Mouse (Mus musculus): Measurements from ENCODE around the gene Mmrn1. TPM values are rescaled to one million over a fixed set of nuclear protein-coding genes. Genes with fewer than 3 reads are reported as not detected.

The Mmrn1 gene
- total RNA-seq, 2 experiments from 2014 or later, result 0.49 to 1.1 TPM

DNA sequence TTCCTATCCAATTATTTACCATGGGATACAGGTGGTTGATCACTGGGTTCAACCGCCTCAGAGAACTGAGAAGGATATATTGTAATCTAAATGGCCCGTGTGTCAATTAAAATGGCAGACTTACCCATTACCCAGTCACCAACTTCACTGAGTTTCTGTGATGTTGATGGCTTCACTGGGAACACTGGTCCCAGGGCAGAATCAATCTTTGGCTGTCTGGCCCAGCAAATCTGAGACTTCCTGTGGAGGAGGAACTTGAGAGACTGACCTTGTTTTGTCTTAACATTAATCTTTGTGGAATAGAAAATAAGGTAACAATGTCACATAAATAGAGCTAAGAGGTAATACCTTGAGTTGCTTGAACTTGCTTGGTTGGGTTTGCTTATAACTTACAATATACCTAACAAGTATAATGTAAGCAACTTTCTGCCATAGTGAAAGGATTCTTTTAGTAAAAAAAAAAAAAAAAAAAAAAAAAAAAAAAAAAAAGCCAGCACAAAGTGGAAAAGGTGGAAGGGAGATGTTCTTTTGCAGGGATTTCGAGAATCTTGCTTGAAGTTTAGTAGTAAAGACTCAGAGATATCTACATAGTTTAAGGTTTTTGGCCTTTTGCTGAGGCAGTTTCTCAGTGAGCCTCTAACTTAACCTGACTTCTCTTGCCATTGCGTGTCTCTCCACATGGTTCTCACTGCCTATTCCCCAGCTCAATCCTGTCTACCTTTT, 68.8 kb downstream of the Mmrn1 start:
- no peak for DNase-seq

DNA sequence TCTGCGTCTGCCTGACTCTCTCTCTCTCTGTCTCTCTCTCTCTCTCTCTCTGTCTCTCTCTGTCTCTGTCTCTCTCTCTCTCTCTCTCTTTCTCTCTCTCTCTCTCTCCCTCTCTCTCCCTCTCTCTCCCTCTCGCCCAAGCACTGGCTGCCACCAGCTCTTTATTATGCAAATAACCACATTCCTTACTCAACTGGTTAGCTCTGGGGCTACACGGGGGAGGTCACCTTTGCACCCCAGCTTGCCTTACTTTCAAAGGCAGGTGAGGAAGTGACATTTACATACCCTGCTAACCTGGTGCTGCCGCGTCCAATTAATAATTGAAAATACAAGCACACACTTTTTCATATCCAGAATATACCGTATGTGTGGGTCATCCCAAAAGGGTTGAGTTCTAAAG, 69.3 kb downstream of the Mmrn1 start:
- DNase-seq, result no peak

DNA sequence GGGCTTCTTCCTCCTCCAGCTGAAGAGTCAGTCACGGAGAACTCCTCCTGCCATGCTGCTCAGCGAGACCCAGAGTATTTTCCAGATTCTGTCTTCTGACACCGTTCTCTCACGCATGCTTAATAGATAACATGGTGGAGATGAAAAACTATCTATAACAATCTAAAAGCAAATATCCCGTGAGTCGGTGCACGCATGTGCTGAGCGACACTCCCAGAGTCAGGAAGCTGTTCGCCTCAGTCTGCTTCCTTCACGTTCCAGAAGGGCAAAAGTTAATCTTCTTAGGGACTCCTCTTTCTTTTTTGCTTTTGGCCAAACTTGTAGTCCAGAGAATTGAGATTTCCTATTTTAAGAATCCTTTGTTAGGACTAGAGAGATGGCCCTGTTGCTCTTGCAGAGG, 69.7 kb downstream of the Mmrn1 start:
- no peak for DNase-seq

DNA sequence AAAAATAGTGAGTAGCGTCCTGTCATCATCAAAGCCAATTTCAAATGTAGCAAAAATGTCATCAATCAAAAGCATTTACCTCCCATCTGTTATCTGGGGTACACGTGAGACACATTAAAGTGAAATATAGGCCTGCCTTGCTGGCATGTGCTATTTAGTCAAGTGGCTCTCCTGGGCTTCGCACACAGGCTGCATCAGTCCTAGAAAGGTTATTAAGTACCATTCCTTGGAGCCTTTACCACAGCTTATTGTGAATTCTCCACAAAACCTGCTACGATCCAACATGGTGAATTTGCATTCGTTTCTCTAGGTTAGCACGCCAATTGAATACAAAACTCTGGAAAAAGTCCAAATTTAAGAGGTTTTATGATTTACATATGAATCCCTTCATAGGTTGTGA, 70.8 kb downstream of the Mmrn1 start:
- DNase-seq, result no peak

DNA sequence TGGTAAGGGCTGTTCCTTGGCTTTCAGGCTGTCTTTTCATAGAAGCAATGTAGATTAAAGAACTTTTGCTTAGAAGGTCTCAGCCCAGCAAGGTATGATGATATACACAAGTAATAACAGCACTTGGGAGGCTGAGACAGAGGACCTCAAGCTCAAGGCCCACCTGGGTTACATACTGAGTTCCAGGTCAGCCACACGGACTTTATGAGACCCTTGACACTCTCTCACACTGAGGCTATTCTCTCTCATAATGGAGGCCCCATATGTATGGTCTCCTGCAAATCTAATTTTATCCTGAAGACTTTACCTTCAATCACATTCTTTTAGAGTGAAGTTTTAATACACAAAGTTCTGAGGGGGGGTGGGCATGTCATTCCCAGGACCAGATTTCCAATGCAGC, 71.6 kb downstream of the Mmrn1 start:
- DNase-seq, result no peak

DNA sequence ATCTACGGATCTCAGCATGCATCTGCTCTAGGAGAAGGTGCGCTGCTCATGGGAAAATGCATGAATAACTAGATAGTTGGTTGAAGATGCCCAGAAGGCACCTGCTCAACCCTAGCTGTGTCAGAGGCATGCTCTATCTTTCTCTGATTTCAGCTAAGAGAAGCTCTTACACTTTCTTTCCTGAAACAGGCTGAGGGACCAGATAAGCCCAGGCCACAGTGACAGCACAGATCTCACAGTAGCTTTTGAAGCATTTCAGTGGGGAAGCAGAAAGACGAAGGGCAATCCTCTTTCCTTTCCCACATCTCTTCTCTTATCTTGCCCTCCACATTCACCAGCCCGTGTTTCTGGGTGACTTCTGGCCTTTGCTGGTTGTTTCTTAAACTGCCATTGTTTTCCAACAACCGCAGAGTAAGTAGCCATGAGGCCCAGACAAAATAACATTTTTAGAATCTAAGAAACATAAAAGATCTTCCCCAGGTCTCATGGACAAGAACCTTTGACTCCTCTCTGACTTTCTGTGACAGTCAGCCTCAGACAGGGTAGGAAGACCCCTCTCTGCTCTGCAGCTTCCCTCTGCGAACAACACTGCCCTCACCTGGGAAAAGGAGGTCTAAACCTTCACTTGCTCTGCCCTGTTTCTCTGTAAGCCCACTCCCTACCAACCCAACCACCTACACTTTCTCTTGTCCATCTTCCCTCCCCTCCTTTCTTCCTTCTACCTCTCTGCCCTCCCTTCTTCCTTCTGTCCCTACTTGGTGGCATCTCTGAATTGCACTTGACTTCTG, 76.4 kb downstream of the Mmrn1 start:
- DNase-seq, result no peak

DNA sequence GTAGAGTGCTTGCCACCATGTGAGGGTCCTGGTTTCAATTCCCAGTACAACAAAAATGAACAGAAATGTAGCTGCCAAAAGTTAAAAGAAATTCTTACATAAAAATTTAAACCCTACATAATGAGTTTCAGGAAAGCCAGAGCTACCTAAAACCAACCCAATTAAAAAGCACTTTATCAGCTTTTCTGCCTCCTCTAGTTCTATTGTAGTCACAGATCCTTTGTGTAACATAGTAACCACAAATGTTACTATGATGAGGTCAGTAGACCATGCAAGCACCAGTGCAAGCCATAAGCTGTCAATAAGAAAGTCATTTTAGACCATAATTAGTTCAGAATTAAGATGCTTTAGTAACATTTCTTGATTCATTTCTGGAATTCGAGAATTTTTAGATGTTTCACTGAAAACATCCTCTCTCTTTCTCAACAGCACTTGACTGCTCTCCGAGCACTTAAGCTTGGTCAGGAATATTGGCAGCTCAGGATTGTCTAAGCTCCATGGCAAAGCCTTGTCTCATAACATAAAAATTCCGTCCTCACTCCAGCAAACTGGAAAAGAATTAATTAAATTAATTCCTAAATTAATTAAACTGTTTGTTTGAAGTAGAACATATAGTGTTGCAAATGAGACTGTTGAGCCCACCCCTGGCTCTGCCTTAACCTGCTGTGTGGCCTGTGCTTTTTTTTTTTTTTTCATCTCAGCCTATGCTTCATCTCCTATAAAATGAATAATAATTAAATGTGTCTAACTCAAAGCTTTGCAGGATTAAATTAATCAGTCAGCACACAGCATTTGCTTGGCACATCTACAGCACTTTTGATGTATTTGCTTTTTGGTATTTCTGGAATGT, 79.4 kb downstream of the Mmrn1 start:
- DNase-seq, result no peak

DNA sequence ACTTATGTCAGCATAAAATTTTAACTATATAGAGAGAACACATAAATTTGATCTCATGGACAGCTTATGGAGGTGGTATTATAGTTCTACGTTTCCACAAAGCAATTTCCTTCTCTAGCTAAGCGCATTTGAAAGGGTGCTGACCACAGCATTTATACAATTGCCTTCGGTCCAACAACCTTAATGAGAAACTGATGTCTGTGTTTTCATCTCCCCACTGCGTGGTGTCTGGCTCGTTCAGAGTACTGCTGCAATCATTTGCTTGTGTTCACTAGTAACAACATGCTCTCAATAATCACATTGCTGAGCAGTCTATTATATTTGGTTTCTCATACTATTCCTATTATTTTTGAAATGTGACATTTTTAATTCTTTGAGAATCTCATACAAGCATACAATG, 89.0 kb downstream of the Mmrn1 start:
- DNase-seq, result no peak

DNA sequence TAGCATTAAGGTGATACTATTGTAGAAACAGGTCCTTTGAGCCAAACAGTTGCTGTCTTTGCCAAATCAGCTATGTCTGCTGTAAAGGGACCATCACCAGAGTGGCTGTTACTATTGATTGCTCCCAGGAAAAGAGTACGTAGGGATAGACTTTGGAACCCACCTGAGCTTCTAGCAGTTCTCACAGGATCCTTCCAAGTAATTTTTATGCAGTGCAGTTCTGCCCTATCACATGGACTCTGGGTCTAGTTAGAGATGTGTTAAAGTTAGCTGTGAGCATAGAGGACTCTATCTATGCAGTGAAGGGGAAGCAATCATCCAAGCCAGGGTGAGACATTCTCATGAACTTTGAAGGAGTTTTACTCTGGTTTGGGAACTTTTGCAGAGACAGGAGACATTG, 94.9 kb downstream of the Mmrn1 start:
- no peak for DNase-seq

DNA sequence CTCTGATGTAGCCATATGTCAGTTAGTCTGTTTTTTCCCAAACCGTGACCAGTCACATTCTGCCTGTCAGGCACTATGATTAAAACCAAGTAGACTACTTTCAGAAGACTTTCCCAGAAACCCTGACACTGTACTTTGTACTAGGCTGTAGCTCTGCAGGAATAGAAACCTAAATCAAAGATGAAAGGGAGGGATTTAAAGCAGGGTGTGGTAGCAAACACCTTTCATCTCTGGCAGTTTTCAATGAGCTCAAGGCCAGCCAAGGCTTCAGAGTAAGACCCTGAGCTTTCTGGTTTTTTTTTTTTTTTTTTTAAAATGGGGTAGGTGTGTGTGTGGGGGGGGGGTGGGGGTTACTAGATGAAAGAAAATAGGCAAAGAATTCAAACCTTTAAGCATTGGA, 96.2 kb downstream of the Mmrn1 start:
- DNase-seq, result no peak

DNA sequence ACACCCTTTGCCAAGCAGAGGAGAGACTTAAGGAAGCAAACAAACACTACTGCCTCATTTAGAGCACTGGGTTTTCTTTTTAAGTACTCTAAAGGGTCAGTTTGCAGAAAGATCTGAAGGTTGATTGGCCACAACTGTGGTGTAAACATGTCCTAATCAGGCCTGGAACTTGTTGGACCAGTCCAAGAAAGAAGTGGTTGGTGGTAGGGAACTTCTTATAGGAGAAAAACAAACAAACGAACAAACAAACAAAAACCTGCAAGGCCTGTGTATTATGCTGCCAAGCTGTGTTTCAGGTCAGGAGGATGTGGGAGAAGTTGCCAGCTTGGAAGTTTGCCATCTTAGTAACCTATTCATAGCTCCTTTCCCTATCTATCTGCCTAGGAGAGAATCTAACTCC, 108.5 kb downstream of the Mmrn1 start:
- DNase-seq, result no peak

Other genes with a start within 250 kb of the Mmrn1 start
- 1 to 10 TPM; 5.7 to 8.9 TPM for gene Snca, start 95.1 kb upstream of the Mmrn1 start, total RNA-seq (2021)

All from adrenal gland, postnatal 36 days (tissue).